In the genomic region with DNA sequence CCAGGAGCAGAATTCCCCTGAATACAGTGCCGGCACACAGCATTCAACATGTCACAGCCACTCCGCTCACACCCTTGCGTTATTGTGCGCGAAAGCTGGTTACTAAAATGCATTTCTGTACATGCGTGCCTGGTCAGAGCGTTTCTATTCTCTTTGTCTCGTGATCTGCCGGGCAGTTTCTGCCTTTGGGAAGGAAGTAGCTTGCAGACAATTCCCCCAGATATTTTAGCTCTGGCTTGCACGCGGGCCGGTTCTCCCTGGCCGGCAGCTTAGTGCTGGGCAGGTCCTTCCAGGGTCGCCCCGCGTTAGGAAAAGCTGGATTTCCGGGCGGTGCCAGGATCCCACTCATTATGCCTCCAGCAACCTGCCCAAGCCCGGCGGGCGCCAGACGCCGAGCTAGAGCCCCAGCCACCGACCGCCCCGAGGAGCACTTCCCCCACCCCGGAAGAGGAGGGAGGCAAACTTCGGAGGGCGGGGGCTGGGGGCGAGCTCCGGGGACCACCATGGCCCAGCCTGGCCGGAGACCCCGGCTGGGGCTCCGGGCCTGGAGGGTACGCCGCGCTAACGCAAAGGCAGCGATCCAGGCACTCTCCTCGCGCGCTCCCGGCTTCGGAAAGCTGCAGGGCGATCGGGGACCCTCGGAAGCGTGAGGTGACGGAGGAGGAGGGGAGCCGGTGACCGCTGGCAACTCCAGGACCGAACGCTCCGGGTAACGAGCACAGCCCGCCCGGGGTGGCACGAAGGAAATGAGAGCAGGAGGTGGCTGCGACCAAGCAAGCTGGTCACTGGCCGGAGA, we compare ENCODE assay signal across 8 mouse cellular contexts. TPM values are rescaled to one million over a fixed set of nuclear protein-coding genes. Genes with fewer than 3 reads are reported as not detected.
A peak's percentile ranks its signal among the peaks of the same experiment; 100 is the strongest.
DNase-seq lines count a peak whose midpoint lies in the region; ATAC-seq and TF ChIP-seq lines count a peak whose summit lies in the region.

No protein-coding gene starts in this region.

- peak; percentile 49 for ATAC-seq in heart, embryonic 11.5 days (replicated peaks; ENCODE audit: insufficient number of reproducible peaks, low FRiP score, low TSS enrichment)
- peak; percentile 7 for ATAC-seq in kidney, postnatal 0 days (replicated peaks; ENCODE audit: low FRiP score, low read depth)
- ATAC-seq in lung, embryonic 16.5 days (ENCODE audit: low read depth): peak; percentile 37

- H3K27me3 ChIP-seq in embryonic facial prominence, embryonic 10.5 days (replicated peaks; ENCODE audit: low read depth, poor library complexity, severe bottlenecking): no peaks in the 10 kb centered on the region
- no peaks in the 10 kb centered on the region for H3K27me3 ChIP-seq in heart, embryonic 11.5 days (ENCODE audit: control insufficient read depth, insufficient read depth, low read length)
- H3K27me3 ChIP-seq in kidney, postnatal 0 days (ENCODE audit: insufficient read depth, low read length): no peaks in the 10 kb centered on the region
- no peaks in the 10 kb centered on the region for H3K27me3 ChIP-seq in lung, embryonic 16.5 days (ENCODE audit: control insufficient read depth, insufficient read depth, low read depth, low read length)

- peak overlapping the region; percentile 84 for H3K4me2 ChIP-seq in heart, embryonic 11.5 days
- H3K4me2 ChIP-seq in kidney, postnatal 0 days (ENCODE audit: low read length): peak overlapping the region; percentile 83
- H3K4me2 ChIP-seq in lung, embryonic 16.5 days (ENCODE audit: low read depth, low read length): peak overlapping the region; percentile 74

- no peaks in the 10 kb centered on the region for H3K9me3 ChIP-seq in embryonic facial prominence, embryonic 10.5 days
- H3K9me3 ChIP-seq in heart, embryonic 11.5 days (replicated peaks; ENCODE audit: control insufficient read depth, low read length): no peaks in the 10 kb centered on the region
- H3K9me3 ChIP-seq in kidney, postnatal 0 days (replicated peaks; ENCODE audit: low read length): no peaks in the 10 kb centered on the region
- no peaks in the 10 kb centered on the region for H3K9me3 ChIP-seq in lung, embryonic 16.5 days (ENCODE audit: control insufficient read depth, low read length)

- peak overlapping the region; percentile 89 for H3K4me3 ChIP-seq in embryonic facial prominence, embryonic 10.5 days
- H3K4me3 ChIP-seq in heart, embryonic 11.5 days (ENCODE audit: low read depth, low read length): peak overlapping the region; percentile 89
- peak overlapping the region; percentile 94 for H3K4me3 ChIP-seq in kidney, postnatal 0 days (replicated peaks; ENCODE audit: low read depth, low read length)
- peak overlapping the region; percentile 96 for H3K4me3 ChIP-seq in lung, embryonic 16.5 days (ENCODE audit: low read length)

- H3K36me3 ChIP-seq in embryonic facial prominence, embryonic 10.5 days (replicated peaks): no peaks in the 10 kb centered on the region; the same call in 1 of the 2 replicates
- H3K36me3 ChIP-seq in heart, embryonic 11.5 days (ENCODE audit: control insufficient read depth, insufficient read depth, low read length): no peaks in the 10 kb centered on the region
- H3K36me3 ChIP-seq in kidney, postnatal 0 days (ENCODE audit: insufficient read depth, low read length): no peaks in the 10 kb centered on the region
- H3K36me3 ChIP-seq in lung, embryonic 16.5 days (ENCODE audit: control insufficient read depth, insufficient read depth, low read length): 0 out of 2 replicates have a peak, but pooled peaks cover 3% of the 10 kb centered on the region

- under 1% methylated on average over 60 of the region's 60 CpGs for WGBS in embryonic facial prominence, embryonic 10.5 days
- under 1% methylated on average over 60 of the region's 60 CpGs for WGBS in heart, embryonic 11.5 days (ENCODE audit: insufficient replicate concordance)
- under 1% methylated on average over 59 of the region's 60 CpGs for WGBS in kidney, postnatal 0 days
- under 1% methylated on average over 60 of the region's 60 CpGs for WGBS in lung, embryonic 16.5 days

- peaks cover 44% of the 10 kb centered on the region for H3K4me1 ChIP-seq in embryonic facial prominence, embryonic 10.5 days
- H3K4me1 ChIP-seq in heart, embryonic 11.5 days (ENCODE audit: control insufficient read depth, insufficient read depth, low read length): peaks cover 30% of the 10 kb centered on the region
- H3K4me1 ChIP-seq in kidney, postnatal 0 days (replicated peaks; ENCODE audit: insufficient read depth, low read length): peaks cover 14% of the 10 kb centered on the region; the same call in 1 of the 2 replicates
- peaks cover 40% of the 10 kb centered on the region for H3K4me1 ChIP-seq in lung, embryonic 16.5 days (replicated peaks; ENCODE audit: control insufficient read depth, insufficient read depth, low read length)

- TF ChIP-seq CTCF in kidney, postnatal 0 days (IDR thresholded peaks at IDR 0.05; ENCODE audit: low read depth): no peak

- H3K27ac ChIP-seq in embryonic facial prominence, embryonic 10.5 days (replicated peaks): peak overlapping the region; percentile 91
- peak overlapping the region; percentile 94 for H3K27ac ChIP-seq in heart, embryonic 11.5 days (ENCODE audit: low read depth, low read length)
- peak overlapping the region; percentile 98 for H3K27ac ChIP-seq in kidney, postnatal 0 days
- H3K27ac ChIP-seq in lung, embryonic 16.5 days (ENCODE audit: low read length): peak overlapping the region; percentile 98

- peak overlapping the region; percentile 94 for H3K9ac ChIP-seq in heart, embryonic 11.5 days (ENCODE audit: low read depth, low read length)
- peak overlapping the region; percentile 92 for H3K9ac ChIP-seq in kidney, postnatal 0 days (ENCODE audit: low read depth, low read length)
- H3K9ac ChIP-seq in lung, embryonic 16.5 days (ENCODE audit: low read length): peak overlapping the region; percentile 97

- DNase-seq in CD4-positive, CD25-positive, alpha-beta regulatory T cell, adult 2 months (ENCODE audit: low read depth, low spot score): peak; percentile 61
- DNase-seq in adrenal gland, adult (ENCODE audit: inconsistent age in 2 of 2, low spot score in 1 of 2): peak; percentile 62 to 85
- DNase-seq in embryonic facial prominence, embryonic 10.5 days (ENCODE audit: low spot score): peak; percentile 73
- DNase-seq in kidney, postnatal 0 days (ENCODE audit: low spot score): peak; percentile 59
- peak; percentile 63 for DNase-seq in retina, embryonic 14.5 days (ENCODE audit: low spot score)
- DNase-seq in thymus, postnatal 4 days: peak; percentile 83

RNA-seq across cellular contexts. Expression of gene Pik3r1, which starts 0.8 kb away (rescaled TPM):
- polyA plus RNA-seq in embryonic facial prominence, embryonic 10.5 days (2016; fragmentation: Nextera tagmentation; extraction: Ambion mirVana): 14.7 and 18.9 TPM in 2 replicates
- 11.5 and 16.6 TPM in 2 replicates for polyA plus RNA-seq in heart, embryonic 11.5 days (2014; fragmentation: Nextera tagmentation; extraction: Ambion mirVana)
- polyA plus RNA-seq in kidney, postnatal 0 days (2015; fragmentation: Nextera tagmentation; extraction: Ambion mirVana): 30.3 and 35.8 TPM in 2 replicates
- polyA plus RNA-seq in lung, embryonic 16.5 days (2015; fragmentation: Nextera tagmentation; extraction: Ambion mirVana): 28.5 and 31.1 TPM in 2 replicates

Comparison
In these comparisons a context has a peak if more than half of its experiments do, and no peak if none do; other contexts are left out.
1. Peak in every context shown above with its lines: DNase-seq, ATAC-seq, H3K4me3 ChIP-seq and H3K27ac ChIP-seq.